Mouse (Mus musculus) liver (tissue): ENCODE results near the gene Cnnm2.
"Not testable (repeated sequence)": the region's sequence is repeated elsewhere in the genome, so short reads cannot be mapped to it uniquely, and the experiment has no call there.

ENCODE experiments used
- DNase-seq: peaks from one replicate; pipeline ENCODE4 v3.0.0-alpha.2; 2020; ENCODE audit warnings: mixed read lengths

Gene Cnnm2

GRCm38 (mm10) chr19:46761247-46761946, at the start of gene Cnnm2:
Gene Cnnm2 (plus strand): TSS chr19:46761596.
- peak; percentile 100 for DNase-seq

GRCm38 (mm10) chr19:46714234-46714633, 47.2 kb upstream of the Cnnm2 start:
- no peak for DNase-seq

DNA sequence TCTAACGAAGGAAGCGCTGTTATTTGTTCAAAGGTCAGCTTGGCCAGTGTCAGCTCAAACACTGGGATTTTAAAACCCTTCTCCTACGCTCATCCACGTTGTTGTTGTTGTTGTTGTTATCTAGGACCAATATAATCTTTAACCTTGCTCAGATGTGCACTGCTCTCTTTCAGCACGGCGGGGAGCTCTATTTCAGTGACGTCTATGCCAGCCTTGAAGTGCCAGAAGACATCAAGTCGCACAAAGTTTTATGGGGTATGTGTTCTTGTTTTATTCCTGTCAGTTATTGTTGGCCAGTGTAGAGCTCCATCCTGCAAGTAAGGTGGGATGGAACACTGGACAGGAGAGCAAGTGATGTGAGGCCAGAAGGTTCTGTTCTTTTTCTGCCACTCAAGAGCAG, 46.4 kb upstream of the Cnnm2 start:
- DNase-seq: no peak

- no peak for DNase-seq
Measured at GRCm38 (mm10) chr19:46718150-46718549, 43.2 kb upstream of the Cnnm2 start.

DNA sequence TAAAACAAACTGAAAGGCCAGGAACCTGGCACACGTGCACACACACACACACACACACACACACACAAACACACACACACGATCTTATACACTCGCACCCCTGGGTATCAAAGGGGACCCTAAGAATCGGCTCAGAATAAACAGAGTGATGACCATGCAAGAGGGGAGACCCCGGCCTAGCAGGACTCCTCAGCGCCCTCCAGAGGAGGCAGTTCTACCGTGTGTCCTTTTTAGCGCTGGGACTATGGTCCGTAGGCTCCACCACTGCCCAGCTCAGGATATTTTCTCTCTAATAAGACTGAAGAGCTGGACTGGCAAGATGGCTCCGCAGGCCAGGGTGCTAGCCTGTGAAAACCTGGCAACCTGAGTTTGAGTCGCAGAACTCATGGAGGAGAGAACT, 37.0 kb upstream of the Cnnm2 start:
- DNase-seq: no peak

DNA sequence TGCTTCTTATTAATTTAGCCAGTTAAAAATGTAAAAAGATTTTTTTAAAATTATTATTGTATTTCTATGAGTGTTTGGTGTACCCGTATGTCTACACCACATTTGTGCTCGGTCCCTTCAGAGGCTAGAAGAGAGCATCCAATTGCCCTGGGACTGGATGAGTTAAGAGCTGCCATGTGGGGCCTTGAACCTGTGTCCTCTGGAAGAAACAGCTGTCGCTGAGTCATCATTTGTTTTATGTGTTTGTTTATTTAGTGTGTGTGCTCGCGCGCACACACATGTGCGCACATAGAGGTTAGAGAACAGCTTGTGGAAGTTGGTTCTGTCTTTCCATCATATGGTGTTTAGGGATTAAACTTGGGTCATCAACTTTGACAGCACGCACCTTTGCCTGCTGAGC, 35.3 kb upstream of the Cnnm2 start:
- no peak for DNase-seq

- peak; percentile 31 for DNase-seq
Measured at GRCm38 (mm10) chr19:46727140-46727736, 34.2 kb upstream of the Cnnm2 start.

GRCm38 (mm10) chr19:46727945-46728540, 33.4 kb upstream of the Cnnm2 start:
- peak; percentile 68 for DNase-seq

DNA sequence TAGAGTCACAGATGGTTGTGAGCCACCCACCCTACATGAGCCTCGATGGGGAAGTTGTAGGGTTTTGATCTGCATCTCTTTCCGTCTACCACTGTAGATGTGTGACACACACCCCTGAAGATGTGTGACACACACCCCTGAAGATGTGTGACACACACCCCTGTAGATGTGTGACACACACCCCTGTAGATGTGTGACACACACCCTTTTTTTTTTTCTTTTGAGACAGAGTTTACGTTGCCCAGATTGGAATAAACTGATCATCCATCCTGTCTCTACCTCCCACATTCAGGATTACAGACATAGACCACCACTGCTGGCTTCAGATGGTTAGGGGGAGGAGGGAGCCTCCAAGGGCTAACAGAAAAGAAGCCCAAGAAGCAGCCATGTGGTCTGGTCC, 32.5 kb upstream of the Cnnm2 start:
- no peak for DNase-seq

DNA sequence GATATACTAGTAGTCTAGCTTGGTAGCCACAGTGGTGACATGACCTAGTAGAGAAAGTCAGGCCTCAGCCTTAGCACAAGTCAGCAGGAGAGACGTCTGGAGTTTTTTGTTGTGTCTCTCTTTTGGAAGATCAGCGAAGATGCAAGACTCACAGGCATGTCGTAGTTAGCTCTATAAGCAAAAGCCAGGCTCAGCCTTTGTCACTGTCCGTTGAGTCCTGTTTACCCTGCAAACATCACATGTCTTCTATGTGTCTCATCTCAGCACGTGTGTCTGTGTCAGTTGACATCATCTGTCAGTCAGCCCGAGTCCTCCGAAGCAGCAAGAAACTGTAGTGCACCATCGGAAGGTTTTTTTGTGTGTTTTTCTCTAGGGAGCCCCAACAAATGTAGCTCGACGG, 30.0 kb upstream of the Cnnm2 start:
- DNase-seq: no peak

GRCm38 (mm10) chr19:46732673-46733072, 28.7 kb upstream of the Cnnm2 start:
- DNase-seq: not testable (repeated sequence)

DNA sequence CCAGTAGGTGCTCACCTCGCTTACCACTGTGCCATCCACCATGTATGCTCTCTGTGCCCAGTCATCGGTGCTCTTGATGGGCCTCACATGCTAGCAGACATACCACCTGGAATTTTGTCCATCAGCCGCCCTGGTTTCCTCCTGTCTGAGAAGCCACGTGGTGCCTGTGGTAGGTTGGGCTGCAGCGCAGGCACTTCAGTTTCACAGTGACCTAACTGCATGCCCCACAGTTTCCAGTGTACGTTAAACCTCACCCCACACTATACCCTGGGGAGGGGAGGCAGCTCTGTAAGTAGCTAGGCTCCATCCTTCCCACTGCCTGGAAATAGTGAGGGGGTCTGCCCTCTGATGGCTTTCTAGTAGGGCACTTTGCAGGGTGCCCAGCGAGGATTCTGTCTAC, 27.8 kb upstream of the Cnnm2 start:
- DNase-seq: no peak

DNA sequence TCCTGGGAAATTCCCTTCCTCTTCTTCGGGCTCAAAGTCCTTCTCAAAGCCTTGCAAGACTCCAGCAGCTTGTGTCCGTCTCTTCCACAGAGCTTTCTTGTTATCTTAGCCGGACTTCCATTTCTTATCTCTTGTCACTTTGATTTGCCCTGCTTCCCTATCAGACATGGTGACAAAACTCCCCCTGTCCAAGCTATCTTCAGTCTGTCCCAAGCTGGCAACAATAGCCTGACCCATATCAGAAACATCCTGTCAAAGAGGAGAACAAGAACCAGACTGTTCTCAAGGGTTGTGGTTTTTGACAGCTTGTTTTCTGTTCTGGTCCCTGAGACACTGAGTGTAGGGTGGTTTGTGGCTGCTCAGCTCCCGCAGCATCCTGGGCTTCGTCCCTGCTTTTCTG, 26.2 kb upstream of the Cnnm2 start:
- DNase-seq: no peak

DNA sequence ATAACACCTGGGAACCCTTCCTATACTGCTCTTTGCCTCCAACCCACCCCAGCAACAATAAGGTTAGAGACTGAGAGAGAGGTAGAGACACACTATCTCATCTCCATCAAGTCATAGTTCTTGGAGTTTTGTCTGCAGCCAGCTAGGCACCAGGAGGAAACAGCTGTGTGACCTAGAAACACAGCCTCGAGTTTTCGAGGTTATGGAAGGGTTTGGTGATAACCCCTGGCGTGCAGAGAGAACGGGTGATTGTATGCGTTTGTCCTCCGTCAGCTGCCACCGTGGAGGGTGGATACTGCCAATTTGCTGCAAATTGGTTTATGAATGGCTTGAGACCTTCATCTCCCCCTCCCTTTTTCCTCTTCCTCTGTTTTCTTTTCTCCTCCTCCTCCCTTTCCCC, 24.3 kb upstream of the Cnnm2 start:
- DNase-seq: no peak

- DNase-seq: peak; percentile 59
Measured at GRCm38 (mm10) chr19:46740341-46741008, 20.9 kb upstream of the Cnnm2 start.

GRCm38 (mm10) chr19:46741574-46741973, 19.8 kb upstream of the Cnnm2 start:
- no peak for DNase-seq

- DNase-seq: no peak
Measured at GRCm38 (mm10) chr19:46744681-46745080, 16.7 kb upstream of the Cnnm2 start.

- DNase-seq: no peak
Measured at GRCm38 (mm10) chr19:46747799-46748198, 13.6 kb upstream of the Cnnm2 start.

DNA sequence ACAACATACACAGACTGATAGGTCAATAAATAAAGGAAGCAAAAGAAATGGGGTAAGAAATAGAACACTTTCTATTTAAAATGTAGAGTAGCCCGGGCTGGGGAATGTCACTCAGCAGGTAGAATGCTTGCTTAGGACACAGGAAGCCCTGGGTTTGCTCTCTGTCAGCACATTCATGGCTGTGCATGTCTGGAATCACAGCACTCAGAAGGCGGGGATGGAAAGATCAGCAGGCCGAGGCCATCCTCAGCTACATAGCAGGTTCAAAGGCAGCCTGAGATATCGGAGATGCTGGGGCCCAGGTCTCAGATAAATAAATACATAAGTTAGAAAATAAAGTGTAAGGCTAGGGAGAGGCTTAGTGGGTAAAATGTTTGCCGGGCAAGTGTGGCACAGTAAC, 9.2 kb upstream of the Cnnm2 start:
- no peak for DNase-seq

DNA sequence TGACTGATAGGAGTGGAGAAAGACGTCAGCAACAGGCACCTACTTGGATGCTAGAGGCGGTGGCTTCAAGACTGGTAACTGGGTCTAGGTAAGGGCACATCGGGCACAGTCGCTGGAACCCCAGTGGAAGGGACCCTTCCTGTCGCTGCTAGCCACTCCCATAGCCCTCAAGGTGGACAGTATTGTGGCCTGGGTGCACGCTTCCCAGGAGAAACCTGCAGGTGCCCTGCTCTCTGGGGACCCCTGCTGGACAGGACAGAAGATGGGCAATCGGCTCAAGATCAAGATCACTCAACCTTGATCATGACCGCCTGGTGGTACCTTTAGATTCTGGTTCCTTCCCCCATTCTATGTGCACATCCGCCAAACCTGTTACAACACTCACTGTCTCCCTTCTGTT, 6.3 kb upstream of the Cnnm2 start:
- DNase-seq: peak; percentile 48

GRCm38 (mm10) chr19:46756221-46756620, 5.2 kb upstream of the Cnnm2 start:
- no peak for DNase-seq

DNA sequence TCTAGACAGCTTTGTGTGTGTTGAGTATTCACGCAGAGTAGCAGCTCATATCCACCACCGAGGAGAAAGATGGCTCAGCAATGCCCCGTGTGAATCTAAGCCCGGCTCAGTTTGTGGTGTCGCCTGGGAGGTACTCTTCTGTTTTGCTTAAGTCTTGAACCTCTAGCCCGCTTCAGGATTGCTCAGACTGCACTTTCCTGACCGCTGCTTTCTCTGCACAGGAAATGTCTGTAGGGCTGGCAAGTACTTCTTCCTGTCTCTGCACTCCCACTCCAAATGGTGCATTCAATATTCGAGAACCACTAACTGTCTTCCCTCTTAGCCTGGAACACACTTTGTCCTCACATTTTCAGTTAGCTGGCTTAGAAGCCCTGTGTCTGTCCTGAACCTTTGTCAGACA, 2.3 kb upstream of the Cnnm2 start:
- no peak for DNase-seq

- DNase-seq: not testable (repeated sequence)
Measured at GRCm38 (mm10) chr19:46759909-46760308, 1.5 kb upstream of the Cnnm2 start.
